Mouse (Mus musculus) brain, embryonic 14.5 days (tissue): ENCODE data around the gene Tulp1.

Experiments
- CTCF ChIP-seq: fragments of 200-500 bp; IDR thresholded peaks from 2 replicates; pipeline ENCODE4 v1.5.1; 2012; ENCODE audit warnings: inconsistent platforms, mild to moderate bottlenecking, moderate library complexity, borderline replicate concordance; ENCODE audit not compliant: insufficient read depth, insufficient read length; ENCODE audit errors: extremely low read depth
- POLR2A ChIP-seq: fragments of 200-500 bp; IDR thresholded peaks from 2 replicates; pipeline ENCODE4 v1.6.1; 2012; ENCODE audit warnings: mild to moderate bottlenecking, inconsistent platforms, borderline replicate concordance; ENCODE audit not compliant: poor library complexity, insufficient read depth, insufficient read length, severe bottlenecking; ENCODE audit errors: extremely low read depth

GRCm38 (mm10) chr17:28407418-28408250 is 42.6 kb upstream of the Tulp1 start:
- TF ChIP-seq CTCF (peak; percentile 92), POLR2A (no peak)
